Mouse (Mus musculus) splenic B cell, adult 2 months (primary cell): Measurements from ENCODE around the gene Svopl.

ENCODE experiments used
- DNase-seq: peaks from one replicate; pipeline ENCODE4 v3.0.0-alpha.2; 2011; ENCODE audit warnings: low read depth, low spot score
- H3K27me3 ChIP-seq: 2 replicates; pipeline ENCODE4 v1.6.1; 2012; ENCODE audit warnings: mild to moderate bottlenecking, low read length, moderate library complexity, mixed read lengths; ENCODE audit not compliant: control insufficient read depth, poor library complexity, insufficient read depth, severe bottlenecking
- H3K36me3 ChIP-seq: 2 replicates; pipeline ENCODE4 v1.6.1; 2012; ENCODE audit warnings: mild to moderate bottlenecking, low read length, moderate library complexity, mixed read lengths; ENCODE audit not compliant: control insufficient read depth, poor library complexity, insufficient read depth, severe bottlenecking

Svopl gene

DNA sequence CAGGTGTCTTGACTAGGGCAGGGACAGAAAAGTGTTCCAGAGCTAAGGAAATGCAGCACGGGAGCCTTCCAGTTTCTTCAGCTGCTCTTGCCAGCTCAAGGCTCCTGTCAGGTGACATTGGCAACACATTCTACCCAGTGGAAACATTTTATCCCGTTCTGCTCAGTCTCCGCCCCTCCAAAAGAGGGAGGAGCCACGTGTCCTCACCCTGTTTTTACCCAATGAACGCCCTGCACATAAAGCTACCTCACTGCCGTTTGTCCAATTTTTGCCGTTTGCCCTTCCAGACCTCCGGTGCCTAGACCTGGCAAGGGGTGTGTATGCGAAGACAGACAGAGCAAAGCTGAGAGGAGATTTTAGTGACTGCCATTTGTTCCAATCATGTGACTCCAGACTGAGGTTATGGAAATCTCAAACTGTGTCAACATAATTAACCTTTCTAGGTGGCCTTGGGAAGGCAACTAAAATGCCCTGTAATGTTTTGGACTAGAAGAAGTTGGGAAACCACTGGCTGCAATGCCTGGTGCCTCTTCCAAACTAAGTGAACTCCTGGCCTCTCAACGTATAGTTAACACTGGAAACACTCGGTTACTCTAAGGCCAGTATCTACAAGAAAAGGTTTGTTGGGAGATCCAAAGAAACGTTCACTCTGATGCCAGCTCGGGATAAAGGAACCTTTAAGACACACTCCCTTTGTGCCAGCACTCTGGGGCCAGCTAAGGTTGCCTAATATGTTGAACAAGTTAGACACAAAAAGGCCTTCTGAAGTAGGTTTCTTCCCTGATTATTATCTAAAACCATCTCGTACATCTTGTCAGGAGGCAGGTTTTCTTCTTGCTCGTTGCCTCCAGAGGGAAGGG, 8.9 kb upstream of the Svopl start:
- no peaks in the 10 kb centered on the region for H3K36me3 ChIP-seq
- H3K27me3 ChIP-seq, result no peaks in the 10 kb centered on the region
- DNase-seq, result no peak

DNA sequence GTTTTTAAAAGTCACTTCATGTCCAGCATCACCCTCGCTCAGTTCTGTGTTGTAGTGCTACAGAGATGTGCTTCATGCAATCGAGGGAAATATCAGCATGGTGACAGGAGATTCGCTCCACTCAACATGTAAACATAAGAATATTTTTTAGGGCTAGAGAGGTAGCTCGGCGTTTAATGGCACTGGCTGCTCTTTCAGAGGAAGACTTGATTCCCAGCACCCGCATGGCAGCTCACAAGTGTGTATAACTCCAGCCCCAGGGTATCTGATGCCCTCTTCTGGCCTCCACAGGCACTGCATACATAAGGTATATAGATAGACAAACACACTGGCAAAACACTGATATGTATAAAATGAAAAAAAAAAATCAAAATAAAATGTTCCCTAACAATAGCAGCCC, 2.8 kb upstream of the Svopl start:
- Histone ChIP-seq H3K36me3 (no peaks in the 10 kb centered on the region), H3K27me3 (no peaks in the 10 kb centered on the region)
- peak; percentile 40 for DNase-seq

DNA sequence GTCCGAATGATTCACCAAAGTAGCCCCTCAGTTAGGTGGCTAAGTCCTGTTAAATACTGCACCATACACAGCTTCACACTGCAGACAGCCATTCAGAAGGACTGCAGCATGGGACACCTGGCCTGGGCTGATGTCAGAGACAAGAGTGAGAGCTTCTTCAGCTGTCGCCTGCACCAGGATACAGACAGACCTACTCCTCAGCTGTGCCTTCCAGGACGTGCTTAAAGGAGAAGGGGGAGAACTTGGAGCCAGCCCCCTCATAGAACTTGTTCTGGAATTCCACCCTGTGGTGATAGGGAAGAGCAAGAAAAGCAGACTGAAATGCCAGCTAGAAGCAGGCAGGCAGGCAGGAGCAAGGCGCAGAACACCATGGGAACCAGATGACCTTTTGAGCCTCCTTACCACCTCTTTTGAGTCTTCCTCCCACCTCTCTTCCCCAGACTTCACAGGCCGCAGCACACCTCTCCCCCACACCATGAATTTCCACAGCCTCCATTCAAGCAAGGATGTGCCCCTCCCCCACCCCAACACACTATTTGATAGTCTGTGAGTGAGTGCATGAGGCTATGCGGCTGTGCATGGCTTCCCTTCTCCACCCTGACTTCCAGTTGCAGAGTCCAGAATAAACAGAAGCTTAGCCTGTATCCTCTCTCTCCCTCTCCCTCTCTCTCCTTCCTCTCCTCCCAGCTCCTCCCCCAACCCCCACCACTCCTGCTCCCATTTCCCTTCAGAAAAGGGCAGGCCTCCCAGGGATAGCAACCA, 2.2 kb upstream of the Svopl start:
- peak; percentile 19 for DNase-seq
- no peaks in the 10 kb centered on the region for H3K27me3 ChIP-seq
- H3K36me3 ChIP-seq, result no peaks in the 10 kb centered on the region

DNA sequence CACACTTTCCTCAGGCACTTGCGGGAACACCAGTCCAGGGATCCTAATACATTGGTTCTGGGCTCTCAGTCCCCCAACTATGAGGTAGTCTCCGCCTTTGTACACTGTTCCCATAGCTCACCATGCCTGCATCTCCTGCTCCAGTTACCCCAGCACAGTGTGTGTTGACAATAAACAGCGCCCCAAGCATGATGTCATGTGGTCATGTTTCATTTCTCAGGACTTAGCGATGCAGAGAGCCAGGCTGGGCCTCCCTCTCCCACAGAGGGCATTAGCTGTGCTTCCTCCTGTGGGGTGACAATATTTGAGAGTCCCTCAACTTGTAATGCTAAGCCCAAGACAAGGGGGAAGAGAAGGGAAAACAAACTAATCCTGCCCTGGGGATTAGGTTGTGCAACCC, 1.2 kb upstream of the Svopl start:
- peak; percentile 46 for DNase-seq
- Histone ChIP-seq H3K27me3 (no peaks in the 10 kb centered on the region), H3K36me3 (no peaks in the 10 kb centered on the region)

DNA sequence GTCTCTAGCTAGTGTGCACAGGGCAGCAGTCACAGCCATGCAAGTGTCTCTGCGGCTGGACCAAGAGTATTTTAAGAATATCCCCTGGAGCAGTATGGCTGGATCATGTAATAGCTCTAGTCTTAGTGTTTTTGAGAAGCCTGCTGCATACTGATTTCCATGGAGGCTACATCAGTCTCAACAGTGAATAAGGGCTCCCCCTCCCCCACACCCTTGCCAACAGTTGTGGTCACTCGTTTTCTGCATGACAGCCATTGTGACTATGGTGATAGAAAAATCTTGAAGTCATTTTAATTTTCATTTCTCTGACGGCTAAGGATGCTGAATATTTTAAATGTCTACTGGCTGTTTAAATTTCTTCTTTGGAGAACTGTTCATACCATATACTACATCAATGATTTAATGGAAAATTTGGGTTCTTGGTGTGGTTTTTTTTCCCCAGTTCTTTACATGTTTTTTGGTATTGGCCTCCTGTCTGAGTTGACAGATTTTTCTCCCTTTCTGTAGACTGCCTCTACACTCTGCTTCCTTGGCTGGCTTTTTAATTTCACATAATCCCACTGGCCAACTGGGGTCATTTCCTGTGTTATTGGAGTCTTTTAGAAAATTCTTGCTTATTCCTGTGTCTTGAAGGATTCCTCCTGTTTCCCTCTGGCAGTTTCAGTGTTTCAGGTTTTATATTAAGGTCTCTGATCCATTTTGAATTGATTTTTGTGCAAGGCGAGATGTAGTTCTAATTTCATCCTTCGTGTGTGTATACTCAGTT, 13.8 kb downstream of the Svopl start:
- no peaks in the 10 kb centered on the region for H3K27me3 ChIP-seq
- H3K36me3 ChIP-seq, result no peaks in the 10 kb centered on the region
- no peak for DNase-seq

DNA sequence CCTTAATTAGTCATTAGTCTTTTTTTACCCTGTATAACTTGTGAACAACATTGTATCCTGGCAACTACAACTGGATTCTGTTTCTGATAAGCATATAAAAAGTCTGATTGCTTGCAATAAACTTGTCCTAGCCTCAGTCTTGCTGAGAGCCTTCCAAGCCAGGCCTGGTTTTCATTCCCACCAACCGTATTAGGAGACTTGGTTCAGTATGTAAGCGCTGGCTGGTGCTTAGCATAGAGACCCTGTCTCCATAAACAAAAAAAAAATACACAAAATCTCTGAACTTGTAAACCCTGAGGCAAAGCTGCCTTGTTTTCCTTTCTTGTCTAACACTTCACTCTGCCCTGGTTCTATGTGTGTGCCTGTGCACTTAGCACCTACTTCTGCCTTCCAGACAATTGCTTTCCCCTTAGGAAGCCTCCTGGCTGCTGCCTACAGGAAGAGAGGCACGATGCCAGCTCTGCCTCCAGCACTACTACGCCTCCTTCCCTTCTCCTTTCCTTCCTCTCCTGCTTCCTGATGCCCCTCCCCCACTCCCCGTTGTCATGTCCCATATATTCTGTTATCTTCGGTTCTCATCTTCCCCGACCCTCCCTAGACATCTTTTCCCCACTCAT, 14.8 kb downstream of the Svopl start:
- H3K36me3 ChIP-seq, result no peaks in the 10 kb centered on the region
- H3K27me3 ChIP-seq, result no peaks in the 10 kb centered on the region
- no peak for DNase-seq

DNA sequence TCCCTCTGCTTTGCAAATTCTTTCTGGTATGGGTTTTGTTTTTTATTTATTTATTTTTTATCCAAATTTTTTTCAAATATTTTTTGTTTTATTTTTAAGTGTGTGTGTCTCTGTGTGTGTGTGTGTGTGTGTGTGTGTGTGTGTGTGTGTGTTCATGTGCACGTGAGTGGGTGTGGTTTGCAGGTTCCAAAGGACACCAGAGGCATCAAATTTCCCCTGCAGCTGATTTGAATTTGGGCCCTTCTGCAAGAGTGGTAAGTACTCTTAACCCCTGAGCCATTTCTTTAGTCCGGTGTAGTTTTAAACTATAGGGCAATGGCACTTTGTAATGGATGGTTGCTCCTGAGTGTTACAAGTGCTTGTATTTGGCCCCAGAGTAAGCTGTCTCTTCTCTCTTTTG, 18.6 kb downstream of the Svopl start:
- no peaks in the 10 kb centered on the region for H3K36me3 ChIP-seq
- no peaks in the 10 kb centered on the region for H3K27me3 ChIP-seq
- DNase-seq, result no peak

DNA sequence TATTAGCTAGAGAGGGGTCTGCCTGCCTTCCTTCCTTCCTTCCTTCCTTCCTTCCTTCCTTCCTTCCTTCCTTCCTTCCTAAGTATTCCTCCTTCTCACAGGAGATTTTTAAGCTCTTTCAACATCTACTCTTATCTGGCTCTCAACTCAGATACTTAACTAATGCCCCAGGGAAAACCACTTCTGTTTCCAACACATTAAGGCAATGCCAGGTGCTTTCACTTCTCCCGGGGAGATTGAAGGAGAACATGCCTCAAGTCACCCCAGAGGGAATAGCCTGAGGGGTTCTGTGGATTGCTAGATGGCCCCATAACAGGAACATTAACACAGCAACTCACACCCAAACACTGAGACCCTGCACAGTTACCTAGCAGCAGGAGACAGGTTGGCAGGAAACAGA, 19.0 kb downstream of the Svopl start:
- no peaks in the 10 kb centered on the region for H3K36me3 ChIP-seq
- no peak for DNase-seq
- H3K27me3 ChIP-seq, result no peaks in the 10 kb centered on the region

DNA sequence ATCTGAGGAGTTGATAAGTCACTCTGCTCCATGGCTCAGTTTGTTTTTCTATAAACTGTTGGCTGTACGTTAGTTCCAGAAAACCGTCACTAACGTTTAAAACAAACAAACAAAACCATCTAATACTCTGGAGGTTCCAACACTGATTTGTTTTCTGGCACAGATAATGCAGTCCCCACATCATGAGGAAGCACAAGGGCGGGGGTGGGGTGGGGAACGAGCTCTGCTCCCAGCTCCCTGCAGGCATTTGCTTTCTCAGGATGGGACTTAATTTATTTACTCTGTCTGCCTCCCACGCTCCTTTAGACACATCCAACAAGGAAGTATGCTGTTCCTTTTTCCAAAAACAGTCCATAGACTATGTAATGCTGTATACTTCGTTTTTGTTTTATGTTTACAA, 23.5 kb downstream of the Svopl start:
- no peak for DNase-seq
- Histone ChIP-seq H3K36me3 (no peaks in the 10 kb centered on the region), H3K27me3 (no peaks in the 10 kb centered on the region)

DNA sequence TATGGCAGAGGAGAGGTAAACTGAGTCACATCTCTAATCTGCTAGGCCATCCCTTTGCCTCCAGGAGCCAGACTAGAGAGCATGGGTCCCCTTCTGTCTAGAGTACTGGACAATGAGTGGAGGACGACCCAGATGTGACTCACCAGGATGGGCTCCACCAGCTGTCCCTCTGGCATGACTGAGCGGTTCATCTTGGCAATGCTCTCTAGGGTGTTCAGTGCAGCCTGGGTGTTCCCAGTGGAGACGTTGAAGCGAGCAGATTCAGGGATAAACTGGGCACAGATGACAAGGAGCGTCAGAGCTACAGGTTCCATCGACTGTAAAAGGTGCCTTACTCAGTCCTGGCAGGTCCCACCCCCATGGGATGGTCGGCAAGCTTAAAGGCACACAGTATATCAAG, 25.4 kb downstream of the Svopl start:
- Histone ChIP-seq H3K36me3 (no peaks in the 10 kb centered on the region), H3K27me3 (no peaks in the 10 kb centered on the region)
- no peak for DNase-seq

DNA sequence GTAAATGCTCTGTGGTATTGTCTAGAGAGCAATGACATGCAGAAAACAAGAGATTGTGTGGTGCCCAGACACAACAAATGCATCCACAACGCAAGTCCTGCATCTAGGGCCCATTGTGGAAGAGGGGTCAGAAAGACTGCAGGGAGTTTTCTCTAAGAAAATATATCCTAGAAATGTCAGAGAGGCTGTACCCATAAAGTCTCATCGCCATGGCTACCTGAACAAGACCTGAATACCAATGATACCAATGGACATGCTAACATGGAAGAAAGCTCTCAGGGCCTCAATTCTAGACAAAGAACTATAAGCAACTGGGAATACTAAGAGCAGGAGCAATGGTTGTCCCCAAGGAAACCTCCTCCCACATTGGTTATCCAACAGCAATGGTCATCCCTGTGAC, 34.0 kb downstream of the Svopl start:
- H3K27me3 ChIP-seq, result no peaks in the 10 kb centered on the region
- H3K36me3 ChIP-seq, result no peaks in the 10 kb centered on the region
- no peak for DNase-seq

DNA sequence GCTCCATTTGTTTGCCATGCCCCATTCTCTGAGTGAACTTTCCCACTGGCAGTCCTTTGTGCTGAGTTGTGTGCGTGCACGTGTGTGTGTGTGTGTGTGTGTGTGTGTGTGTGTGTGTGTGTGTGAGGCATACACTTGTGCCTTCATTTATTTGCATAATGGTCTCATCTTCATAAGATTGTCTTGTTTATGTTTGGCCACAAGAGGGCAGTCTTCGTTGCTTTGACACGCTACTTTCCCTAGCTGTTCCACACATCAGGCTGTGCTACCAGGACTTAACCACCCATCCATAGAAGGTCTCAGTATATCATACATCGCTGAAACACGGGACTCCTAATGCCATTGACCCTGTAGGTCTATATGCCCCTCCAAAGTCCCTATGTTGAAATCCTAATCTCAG, 39.3 kb downstream of the Svopl start:
- DNase-seq, result peak; percentile 70

DNA sequence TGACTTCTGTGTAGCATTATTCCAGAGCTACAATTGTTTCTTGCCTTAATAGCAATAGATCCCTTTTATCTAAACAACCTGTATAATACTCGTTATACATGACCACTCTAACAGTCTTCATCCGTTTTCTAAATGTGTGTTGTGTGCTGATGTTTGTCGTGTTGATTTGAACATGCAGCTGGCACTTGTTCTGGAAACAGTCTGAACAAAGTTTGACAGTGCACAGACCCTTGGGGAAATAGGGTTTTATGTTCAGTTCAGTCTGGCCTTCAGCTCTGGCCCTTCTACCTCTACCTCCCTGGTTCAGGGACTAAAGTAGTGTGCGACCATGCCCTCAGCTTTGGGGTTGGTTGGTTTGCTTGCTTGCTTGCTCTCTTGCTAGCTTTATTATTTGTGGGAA, 79.4 kb downstream of the Svopl start:
- H3K36me3 ChIP-seq, result no peaks in the 10 kb centered on the region
- H3K27me3 ChIP-seq, result no peaks in the 10 kb centered on the region
- DNase-seq, result no peak

More for the DNA sequence above, 39.3 kb downstream of the Svopl start:
- Histone ChIP-seq H3K27me3 (no peaks in the 10 kb centered on the region), H3K36me3 (no peaks in the 10 kb centered on the region)

DNA sequence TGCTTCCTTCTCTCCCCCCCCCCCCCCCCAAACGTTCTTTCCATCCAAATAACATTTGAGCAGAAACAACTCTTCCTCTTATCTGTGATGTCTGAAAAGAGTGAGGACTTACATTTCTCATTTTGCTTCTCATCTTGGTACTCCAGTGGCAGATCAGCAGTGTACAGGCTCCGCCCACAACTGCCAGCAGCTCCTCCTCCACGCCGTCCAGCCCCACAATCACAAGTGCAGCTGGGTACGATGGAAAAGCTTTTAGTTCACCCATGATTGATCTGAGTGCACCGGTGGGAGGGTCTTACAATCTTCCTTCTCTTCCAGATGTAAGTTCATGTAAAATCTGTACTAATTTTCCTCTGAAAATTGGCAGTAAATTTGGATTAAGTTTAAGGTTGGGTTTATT, 95.5 kb downstream of the Svopl start:
- DNase-seq, result no peak
- peaks cover 16% of the 10 kb centered on the region; the same call in 1 of the 2 replicates for H3K36me3 ChIP-seq

More for the DNA sequence above, 95.5 kb downstream of the Svopl start:
- no peaks in the 10 kb centered on the region for H3K27me3 ChIP-seq
